Mouse (Mus musculus): Measurements from ENCODE around the gene Plxdc1.

Gene Plxdc1

DNA sequence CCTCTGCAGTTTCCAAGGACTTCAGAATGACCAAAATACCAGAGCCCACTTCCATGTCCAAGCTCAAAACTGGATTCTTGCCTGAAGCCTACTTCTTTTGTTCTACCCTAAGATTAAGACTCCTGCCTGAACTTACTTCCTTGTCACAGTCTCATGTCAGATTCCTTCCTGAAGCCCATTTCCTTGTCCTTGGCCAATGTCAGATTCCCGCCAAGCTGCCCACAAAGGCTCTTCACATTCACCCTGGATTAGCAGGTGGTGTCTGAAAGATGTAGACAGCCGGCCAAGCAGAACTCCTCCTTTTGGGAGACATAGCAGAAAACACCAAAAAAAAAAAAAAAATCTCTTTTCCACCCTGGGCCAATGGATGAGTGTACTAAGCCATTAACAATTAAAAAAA is 70.8 kb downstream of the Plxdc1 start:
- DNase-seq (ENCODE audit: low spot score): no peak

DNA sequence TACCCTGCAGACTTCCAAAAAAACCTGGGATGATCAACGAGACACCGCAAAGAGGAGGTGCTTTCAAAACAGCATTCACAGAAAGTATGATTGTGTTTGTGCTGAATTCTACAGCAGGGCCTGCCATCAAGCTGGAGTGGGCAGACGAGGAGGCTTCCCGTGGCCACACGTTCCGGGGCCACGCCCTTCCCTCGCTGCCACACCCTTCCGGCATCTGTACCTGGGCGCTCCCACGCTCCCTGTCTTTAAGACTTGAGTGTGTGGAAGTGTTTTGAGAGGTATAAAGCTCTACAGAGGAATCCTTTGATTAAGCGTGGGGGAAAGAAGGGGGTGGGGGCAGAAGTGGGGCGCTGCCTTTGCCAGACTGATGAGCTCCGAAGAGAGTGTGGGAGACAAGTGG is 73.1 kb downstream of the Plxdc1 start:
- DNase-seq (ENCODE audit: low spot score): no peak

DNA sequence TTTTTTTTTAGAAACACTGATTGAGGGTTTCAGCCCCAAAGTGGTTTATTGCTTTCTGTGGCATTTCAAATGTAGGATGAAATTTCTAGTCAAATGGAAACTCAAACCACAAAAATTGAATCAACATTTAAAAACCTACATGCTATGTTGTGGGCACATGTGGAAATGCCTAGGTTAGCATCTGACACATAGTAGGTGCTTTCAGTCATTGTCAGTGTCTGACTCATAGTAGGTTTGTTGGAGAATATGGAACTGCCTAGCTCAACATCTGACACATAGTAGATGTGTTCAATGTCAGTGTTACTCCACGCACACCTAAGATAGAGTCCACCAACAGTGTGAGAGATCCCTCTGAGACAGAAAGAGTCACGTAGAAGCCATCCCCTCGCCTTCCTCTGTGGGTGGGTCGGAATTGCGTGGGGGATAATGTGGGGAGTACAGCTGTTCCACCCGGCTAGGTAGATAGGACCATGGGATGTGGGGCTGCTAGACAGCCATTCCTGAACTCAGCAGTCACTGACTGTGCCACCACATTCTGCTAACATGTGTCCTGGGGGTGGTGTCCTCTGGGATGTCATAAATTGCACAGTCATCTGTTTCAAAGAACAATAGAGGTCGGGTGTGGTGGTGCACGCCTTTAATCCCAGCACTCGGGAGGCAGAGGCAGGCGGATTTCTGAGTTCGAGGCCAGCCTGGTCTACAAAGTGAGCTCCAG is 77.5 kb downstream of the Plxdc1 start:
- DNase-seq (ENCODE audit: low spot score): no peak

DNA sequence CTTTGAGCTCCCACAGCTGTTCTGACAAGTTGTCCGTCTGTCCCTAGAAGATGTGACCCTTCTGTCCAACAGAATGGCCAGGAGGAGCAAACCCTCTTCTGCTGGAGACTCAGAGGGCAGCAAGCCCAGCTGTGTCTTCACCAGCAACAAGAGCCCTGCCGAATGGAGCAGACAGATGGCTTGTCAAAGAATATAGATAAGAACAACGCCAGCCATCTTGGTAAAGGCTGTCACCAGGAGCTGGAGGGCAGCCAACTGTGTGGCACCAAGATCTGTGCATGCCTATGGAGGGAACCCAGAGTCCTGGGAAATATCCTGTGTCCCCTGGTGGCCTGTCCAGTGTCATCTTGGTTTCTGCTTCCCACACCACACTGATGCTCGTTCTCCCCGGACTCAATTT is 78.3 kb downstream of the Plxdc1 start:
- DNase-seq (ENCODE audit: low spot score): no peak

DNA sequence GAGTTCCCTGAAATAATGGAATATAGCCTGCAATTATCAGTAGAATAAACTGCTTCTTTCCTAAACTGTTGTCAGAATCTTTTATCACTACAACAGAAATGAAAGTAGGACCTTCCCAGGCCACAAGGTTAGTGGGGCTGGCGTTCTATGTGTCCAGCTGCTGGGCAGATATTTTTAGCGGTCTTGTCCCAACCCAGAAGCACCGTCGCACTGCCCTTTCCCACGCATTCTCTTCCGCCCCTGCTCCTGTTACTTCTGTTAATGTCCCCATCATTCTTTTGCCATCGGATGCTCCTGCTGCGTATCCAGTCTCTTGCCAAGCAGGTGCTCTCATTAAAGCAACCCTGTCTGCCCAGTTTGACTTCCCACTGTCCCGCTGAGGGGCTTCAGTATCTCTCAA is 79.3 kb downstream of the Plxdc1 start:
- no peak for DNase-seq (ENCODE audit: low spot score)

DNA sequence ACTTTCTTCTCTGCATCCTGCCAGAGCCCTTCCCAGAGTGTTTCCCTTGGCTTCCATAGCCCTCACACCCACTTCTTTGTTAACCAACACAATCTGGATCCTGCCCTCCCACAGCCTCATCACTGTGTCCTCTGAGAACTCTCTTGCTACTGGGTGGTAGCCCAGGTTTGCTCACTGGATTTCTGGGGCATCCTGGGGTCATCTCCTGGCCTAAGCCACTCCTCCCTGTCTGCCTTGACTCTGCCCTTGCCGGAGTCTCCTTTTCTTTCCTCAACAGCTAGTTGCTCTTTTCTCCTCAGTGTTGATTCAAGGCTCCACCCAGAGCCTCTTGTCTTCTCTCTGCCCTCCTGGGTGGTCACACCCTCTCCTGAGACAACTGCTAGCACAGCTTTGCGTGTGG is 80.3 kb downstream of the Plxdc1 start:
- no peak for DNase-seq (ENCODE audit: low spot score)

DNA sequence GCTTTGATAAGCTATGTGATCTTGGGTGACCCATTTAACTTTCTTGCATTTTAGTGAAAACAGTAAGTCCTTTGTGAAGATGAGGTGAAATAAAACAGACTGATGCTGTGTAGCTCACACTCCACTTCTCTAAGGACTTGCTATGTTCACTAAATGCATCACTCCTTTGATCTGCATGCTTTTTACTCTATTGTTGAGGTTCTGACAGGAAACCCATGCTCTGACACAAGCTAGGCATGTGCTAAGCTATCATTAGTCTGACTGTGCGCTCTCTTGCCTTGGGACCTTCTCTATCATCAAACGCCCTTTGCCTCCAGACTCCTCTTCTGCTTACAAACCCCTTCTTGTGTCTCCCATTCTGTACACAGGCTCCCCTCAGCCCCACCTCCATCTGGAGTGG is 80.7 kb downstream of the Plxdc1 start:
- no peak for DNase-seq (ENCODE audit: low spot score)

DNA sequence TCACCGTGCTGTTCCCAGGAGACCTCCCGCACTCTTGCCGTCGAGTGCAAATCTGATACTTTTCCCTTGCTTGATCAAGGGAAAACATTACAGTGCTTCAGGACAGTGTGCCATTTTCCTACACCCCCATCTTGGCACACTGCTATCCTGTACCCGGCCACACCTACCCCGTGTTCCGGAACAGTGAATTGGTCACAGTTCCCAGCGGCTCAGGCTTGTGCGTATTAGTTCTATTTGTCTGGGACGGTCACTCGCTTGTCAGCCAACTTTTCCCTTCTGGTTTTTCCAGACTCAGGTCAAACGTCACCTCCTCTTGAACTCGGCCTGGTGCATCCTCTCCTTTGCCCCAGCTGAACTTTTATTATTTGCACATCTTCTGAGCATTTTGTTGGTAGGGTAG is 81.4 kb downstream of the Plxdc1 start:
- DNase-seq (ENCODE audit: low spot score): no peak

DNA sequence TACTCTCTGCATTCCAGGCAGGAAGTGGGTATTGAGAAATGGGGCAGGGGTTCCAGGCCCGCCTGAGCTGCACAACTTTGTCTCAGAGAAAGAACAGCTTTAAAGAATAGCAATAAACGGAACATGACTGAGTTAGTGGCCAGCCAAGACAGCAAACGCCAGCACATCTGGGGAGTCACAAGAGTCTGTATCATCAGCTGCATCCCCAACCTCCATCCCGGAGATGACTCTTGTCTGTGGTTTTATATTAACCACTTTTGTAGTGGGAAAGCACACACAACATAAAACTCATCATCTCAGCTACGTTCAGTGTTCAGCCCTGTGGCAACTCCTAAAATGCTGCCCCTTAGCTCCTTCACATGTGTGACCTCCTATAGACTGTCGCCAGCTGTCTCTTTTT is 84.4 kb downstream of the Plxdc1 start:
- DNase-seq (ENCODE audit: low spot score): no peak

DNA sequence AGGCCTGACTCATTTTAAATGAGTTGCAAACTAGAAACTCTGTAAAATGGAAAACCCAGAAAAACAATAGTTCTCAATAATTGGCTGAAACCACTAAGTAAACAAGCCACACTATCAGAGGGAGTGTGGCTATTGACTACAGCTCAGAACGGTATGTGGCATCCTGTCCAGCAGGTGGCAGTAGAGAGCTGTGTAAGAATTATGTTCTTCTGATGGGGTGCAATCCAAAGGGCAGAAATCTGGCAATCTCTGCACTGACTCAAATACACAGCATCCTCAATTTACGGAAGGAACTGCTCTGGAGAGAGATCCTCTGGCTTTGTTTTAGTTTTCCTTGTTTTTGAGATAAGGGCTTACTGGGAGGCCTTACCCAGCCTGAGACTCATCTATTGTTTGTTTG is 86.4 kb downstream of the Plxdc1 start:
- peak; percentile 92 for DNase-seq (ENCODE audit: low spot score)

DNA sequence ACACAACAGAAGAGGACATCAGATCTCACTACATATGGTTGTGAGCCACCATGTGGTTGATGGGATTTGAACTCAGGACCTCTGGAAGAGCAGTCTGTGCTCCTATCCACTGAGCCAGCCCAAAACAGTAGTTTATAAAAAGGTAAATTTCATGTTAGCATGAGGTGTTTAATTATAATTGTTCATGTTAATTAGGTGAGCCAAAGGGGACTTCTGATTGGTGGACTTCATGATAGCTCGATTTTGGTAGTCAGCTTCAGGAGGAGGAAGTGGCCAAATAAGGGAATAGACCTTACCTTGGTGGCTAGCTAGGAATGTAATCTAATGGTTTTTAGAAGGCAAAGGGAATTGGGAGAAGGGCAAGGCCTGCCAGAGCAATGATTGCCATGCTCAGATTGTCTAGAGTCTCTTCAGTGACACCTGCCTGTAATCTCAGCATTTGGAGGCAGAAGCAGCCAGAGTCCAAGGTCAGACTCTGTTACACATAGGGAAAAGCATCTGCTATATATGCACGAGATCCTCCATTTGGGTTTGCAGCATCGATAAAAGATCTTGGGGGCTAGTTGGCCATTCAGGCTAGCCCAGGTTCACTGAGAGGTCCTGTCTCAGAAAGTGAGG is 88.6 kb downstream of the Plxdc1 start:
- DNase-seq (ENCODE audit: low spot score): no peak

DNA sequence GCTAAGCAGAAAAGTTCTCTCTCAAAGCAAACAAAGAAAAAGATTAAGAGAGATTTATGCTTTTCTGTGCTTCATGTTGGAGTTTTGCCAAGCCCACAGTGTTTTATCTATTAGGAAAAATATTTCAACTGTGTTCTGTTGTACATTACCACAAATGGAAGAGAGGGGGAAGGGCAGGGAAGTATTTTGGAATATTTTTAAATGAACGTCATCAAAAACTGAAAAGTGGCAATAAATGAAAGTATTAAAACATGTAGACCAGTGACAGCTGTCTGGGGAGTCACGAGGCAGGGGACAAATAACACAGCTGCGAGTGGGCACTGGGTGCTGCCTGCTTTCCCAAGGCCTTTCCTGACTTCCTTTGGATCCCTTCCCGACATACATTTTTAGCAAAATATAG is 89.6 kb downstream of the Plxdc1 start:
- DNase-seq (ENCODE audit: low spot score): no peak

DNA sequence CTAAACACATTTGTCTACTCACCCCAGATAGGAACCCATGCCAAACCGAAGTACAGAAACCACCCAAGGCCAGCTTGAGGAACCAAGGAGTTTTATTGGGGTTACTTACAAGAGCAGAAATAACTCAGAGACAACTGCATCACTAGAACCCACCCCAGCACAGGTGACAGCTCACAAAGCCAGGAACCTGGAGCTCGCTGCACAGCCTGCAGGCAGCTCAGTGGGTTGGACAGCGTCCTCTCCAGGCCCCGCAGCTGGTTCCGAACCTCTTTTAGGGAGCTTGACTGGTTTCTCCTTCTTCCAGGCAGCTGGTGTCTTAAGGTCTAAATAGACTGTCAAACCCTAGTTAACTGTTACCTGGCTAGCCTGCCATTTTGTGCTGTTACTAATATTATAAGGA is 94.4 kb downstream of the Plxdc1 start:
- no peak for DNase-seq (ENCODE audit: low spot score)

DNA sequence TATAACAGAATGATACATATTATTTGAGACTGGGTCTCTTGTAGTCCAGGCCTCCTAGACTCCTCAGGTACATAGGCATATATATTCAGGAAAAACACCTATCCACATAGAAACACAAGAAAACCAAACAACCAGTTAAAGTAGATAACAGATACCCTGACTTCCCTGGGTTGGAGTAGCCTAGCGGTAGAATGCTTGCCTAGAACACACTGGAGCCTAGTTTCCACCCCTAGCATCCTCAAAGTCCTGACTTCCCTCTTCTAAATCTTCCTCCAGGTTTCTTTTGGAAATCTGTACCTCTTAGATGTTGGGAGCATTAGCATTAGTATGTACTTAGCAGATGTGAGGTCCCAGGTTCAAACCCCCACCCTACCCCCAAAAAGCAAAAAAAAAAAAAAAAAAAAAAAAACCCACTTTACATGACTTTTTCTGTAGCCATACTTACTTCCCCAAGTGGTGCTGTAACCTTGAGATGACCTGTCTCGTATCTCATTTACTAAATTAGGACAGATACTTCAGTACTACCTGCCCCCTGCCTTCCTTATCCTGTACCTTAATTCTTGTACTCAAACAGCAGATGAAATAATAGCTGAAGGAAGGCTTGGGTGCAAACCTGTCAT is 100.8 kb downstream of the Plxdc1 start:
- no peak for DNase-seq (ENCODE audit: low spot score)

DNA sequence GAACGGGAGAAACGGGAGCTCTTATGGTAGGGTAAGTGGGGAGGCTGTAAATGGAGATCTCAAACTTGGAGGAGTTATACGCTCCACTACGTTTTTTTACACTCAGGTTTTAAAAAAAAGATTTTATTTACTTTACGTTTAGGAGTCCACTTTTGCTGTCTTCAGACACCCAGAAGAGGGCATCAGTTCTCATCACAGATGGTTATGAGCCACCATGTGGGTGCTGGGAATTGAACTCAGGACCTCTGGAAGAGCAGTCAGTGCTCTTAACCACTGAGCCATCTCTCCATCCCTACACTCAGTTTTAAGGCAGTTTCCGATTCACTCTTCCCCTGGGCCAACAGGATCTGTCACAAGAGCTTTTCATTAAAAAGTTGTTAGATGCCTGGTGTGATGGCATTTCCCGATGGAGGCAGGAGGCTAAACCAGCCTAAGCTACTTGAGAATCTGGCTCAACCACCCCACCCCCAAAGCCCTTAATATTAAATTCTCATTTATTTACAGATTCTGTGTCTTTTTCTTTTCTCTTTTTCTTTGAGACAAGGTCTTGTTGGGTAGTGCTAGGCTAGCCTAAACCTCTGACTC is 101.6 kb downstream of the Plxdc1 start:
- no peak for DNase-seq (ENCODE audit: low spot score)

DNA sequence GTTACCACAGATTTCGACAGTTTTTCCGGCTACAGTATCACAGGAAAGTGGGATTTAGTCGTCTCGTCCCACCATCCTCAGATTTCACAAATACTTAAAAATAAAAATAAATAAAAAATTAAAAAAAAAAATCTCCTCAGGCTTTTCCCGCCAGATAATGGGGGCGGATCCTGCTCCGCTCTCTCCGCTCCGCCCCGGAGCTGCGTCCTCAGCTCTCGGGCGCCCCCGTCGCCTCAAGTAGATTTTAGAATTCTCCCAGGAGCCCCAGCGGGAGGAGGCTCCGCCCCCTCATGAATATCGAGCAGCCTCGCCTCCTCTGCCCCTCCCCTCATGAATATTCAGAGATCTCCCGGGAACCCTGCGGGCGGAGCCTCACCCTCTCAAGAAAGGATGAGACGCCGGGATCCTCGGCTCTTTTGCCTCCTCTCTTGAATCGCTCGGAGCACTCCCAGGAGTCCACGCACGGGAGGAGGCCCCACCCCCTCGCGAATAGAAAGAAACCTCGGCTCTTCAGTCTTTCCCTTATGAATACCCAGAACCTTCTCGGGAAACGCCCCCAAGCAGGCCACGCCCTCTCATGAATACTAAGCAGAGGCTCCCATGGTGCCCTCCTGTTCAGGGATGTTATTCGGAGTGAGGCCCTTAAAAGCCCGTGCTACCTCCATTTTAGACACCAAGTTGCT is 102.2 kb downstream of the Plxdc1 start, which contains the start of gene Fbxo47:
Gene Fbxo47 (minus strand): TSS at position 237 of the 683 bp plus-strand sequence.
- DNase-seq (ENCODE audit: low spot score): peak; percentile 98

DNA sequence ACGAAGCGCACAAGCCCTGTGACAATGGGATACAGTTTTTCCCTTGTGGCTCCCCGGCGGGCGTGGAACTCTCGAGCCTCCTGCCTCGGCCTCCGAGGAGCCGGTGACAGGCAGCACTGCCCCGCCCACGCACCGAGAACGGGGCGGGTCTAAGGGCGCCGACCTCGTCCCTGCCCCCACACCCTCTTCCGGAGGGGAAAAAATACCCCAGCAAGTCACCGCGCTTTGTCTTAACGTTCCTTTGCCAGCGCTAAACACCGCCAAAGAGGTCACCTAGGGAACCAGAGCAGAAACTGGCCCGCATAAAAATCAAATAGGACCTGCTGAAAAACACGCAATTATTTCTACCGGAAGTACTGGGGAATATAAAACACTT is 102.7 kb downstream of the Plxdc1 start:
- DNase-seq (ENCODE audit: low spot score): peak; percentile 73

DNA sequence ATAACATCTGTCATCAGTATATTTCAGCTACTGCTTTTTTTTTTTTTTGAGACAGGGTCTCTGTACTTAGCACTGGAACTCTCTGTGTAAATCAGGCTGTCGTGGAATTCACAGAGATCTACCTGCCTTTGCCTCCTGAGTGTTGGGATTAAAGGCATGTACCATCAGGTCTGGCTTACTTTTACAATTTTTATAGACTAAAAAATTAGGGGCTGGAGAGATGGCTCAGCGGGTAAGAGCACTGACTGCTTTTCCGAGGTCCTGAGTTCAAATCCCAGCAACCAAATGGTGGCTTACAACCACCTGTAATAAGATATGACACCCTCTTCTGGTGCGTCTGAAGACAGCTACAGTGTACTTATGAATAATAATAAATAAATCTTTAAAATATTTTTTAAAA is 105.9 kb downstream of the Plxdc1 start:
- DNase-seq (ENCODE audit: low spot score): no peak

DNA sequence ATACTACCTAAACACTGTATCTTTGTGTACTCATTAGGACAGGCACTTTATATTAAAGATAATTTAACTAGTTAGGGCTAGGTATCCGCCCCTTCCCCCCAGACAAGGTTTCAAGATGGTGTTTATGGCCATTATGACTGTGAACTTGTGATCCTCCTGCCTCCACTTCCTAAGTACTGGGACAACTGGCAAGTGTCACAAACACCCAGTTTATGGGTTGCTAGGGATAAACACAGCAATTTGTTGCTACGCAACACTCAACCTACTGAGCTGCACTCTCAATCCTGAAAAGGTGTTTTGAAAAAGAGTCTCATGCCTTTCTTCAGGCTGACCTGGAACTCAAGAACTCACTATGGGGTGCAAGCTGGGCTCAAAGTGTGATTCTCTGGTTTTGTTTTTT is 108.9 kb downstream of the Plxdc1 start:
- DNase-seq (ENCODE audit: low spot score): no peak

DNA sequence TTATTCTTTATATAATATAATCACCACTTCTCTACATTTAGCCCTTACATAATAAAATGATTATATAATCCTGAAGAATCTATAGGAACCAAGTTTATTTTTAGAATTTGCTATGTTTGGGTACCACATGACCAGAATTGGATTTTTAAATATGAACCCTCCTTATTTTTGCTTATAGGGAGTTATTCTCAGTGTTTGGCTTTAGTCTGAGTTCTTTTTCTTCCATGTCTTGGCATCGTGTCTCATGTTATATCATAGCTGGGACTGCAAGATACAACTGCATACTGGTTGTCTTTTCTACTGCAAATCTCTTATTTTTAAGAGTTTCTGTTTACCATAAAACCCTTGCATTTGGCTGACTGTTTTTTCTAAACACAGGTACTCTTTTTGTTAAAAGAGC is 111.8 kb downstream of the Plxdc1 start:
- DNase-seq (ENCODE audit: low spot score): no peak
